Mouse (Mus musculus) forebrain, embryonic 15.5 days (tissue): ENCODE measurements at regions not wholly inside any gene's neighbourhood (a gene's known extent, or its start where the extent isn't known, plus 50 kb on each side); places are given as distances from the start of the nearest gene placed in this dataset.
"Not testable (repeated sequence)": the region's sequence is repeated elsewhere in the genome, so short reads cannot be mapped to it uniquely, and the experiment has no call there.

Experiments
- ATAC-seq: fragments of 200-750 bp; cut with Nextera tagmentation; replicated peaks from 2 replicates; pipeline ENCODE4 v1.8.0; 2017; ENCODE audit warnings: mild to moderate bottlenecking, moderate TSS enrichment, moderate library complexity
- H3K27ac ChIP-seq: fragments of 300-500 bp; sonication (generic); replicated peaks from 2 replicates; pipeline ENCODE4 v1.5.1; 2015; ENCODE audit warnings: mild to moderate bottlenecking, inconsistent platforms
- H3K27me3 ChIP-seq: fragments of 300-500 bp; sonication (generic); 2 replicates; pipeline ENCODE4 v1.6.1; 2015; ENCODE audit warnings: inconsistent platforms
- H3K36me3 ChIP-seq: fragments of 300-500 bp; sonication (generic); 2 replicates; pipeline ENCODE4 v1.6.1; 2015; ENCODE audit warnings: mild to moderate bottlenecking, inconsistent platforms
- H3K4me1 ChIP-seq: fragments of 300-500 bp; sonication (generic); 2 replicates; pipeline ENCODE4 v1.6.1; 2015; ENCODE audit warnings: inconsistent platforms
- H3K4me2 ChIP-seq: fragments of 300-500 bp; sonication (generic); replicated peaks from 2 replicates; pipeline ENCODE4 v1.6.1; 2015; ENCODE audit warnings: mild to moderate bottlenecking, inconsistent platforms
- H3K4me3 ChIP-seq: fragments of 300-500 bp; sonication (generic); 2 replicates; pipeline ENCODE4 v1.5.1; 2015; ENCODE audit warnings: mild to moderate bottlenecking, inconsistent platforms
- H3K9ac ChIP-seq: fragments of 300-500 bp; sonication (generic); replicated peaks from 2 replicates; pipeline ENCODE4 v1.6.1; 2015; ENCODE audit warnings: mild to moderate bottlenecking, inconsistent platforms
- H3K9me3 ChIP-seq: fragments of 300-500 bp; sonication (generic); 2 replicates; pipeline ENCODE4 v1.6.1; 2016; ENCODE audit warnings: inconsistent platforms
- WGBS: fragments of 180-500 bp; shearing (Covaris S2); methylation state at CpG from one replicate; pipeline ENCODE4 v1.1.7; 2015; ENCODE audit warnings: mixed read lengths; 5-methylcytosine and 5-hydroxymethylcytosine counted together

DNA sequence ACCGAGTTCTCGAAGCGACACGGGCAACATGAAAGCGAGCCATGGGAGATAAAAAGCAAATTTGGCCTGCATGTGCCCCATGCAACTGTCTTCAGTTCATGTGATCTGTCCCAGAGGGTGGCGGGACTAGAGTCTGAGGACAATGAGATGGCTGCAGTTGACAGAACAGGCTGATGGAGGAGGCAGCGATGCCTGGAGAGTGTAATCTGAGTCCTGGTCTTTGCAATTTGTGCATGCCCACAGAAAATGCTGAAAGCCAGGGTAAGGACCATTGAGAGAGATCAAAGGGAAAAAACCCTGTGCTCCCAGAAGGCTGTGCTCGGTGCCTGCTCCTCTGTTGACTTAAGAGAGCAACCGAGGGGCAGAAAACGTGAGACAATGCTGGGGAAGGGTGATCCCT, 624.8 kb upstream of the BB014433 start:
- no peaks in the 10 kb centered on the region for H3K27me3 ChIP-seq
- H3K36me3 ChIP-seq: no peaks in the 10 kb centered on the region
- H3K27ac ChIP-seq: no peak overlapping the region
- H3K4me3 ChIP-seq: no peak overlapping the region
- H3K9me3 ChIP-seq: no peaks in the 10 kb centered on the region
- WGBS: 44% methylated on average over 10 of the region's 10 CpGs
- no peaks in the 10 kb centered on the region for H3K4me1 ChIP-seq
- no peak for ATAC-seq
- H3K9ac ChIP-seq: no peak overlapping the region
- H3K4me2 ChIP-seq: no peak overlapping the region

DNA sequence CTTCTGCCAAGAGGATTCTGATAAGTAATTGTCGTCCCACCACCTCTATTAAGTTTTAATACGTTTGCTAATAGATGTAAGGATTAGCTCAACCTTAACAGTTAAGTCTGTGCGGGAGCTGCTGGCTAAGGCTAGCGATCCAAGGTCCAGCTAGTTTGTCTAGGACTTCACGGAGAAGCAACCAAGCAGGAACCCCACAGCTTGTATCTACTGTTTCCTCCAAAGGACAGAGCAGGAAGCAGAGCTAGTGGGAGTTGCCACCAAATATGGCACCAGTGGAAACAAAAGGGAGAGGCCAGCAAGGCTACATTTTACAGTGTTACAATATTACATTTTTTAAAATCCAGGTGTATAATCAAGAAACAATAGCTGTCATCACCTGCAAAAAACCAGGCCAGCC, 624.4 kb upstream of the BB014433 start:
- Histone ChIP-seq H3K4me2 (no peak overlapping the region), H3K36me3 (no peaks in the 10 kb centered on the region), H3K9ac (no peak overlapping the region), H3K27ac (no peak overlapping the region), H3K9me3 (no peaks in the 10 kb centered on the region), H3K27me3 (no peaks in the 10 kb centered on the region), H3K4me1 (no peaks in the 10 kb centered on the region), H3K4me3 (no peak overlapping the region)
- ATAC-seq: no peak
- 82% methylated on average over 5 of the region's 5 CpGs for WGBS

GRCm38 (mm10) chr8:15669515-15669914, 623.6 kb upstream of the BB014433 start:
- H3K4me1 ChIP-seq: no peaks in the 10 kb centered on the region
- 55% methylated on average over 3 of the region's 3 CpGs for WGBS

GRCm38 (mm10) chr8:15660602-15661001, 614.7 kb upstream of the BB014433 start:
- WGBS: 50% methylated on average over 1 of the region's 1 CpGs
- Histone ChIP-seq H3K4me1 (no peaks in the 10 kb centered on the region), H3K27me3 (no peaks in the 10 kb centered on the region), H3K4me3 (no peak overlapping the region), H3K36me3 (no peaks in the 10 kb centered on the region), H3K4me2 (no peak overlapping the region), H3K9ac (no peak overlapping the region), H3K9me3 (no peaks in the 10 kb centered on the region), H3K27ac (no peak overlapping the region)
- ATAC-seq: no peak

More at GRCm38 (mm10) chr8:15669515-15669914, 623.6 kb upstream of the BB014433 start:
- H3K27me3 ChIP-seq: no peaks in the 10 kb centered on the region
- no peak overlapping the region for H3K27ac ChIP-seq
- H3K9me3 ChIP-seq: no peaks in the 10 kb centered on the region
- H3K36me3 ChIP-seq: no peaks in the 10 kb centered on the region
- no peak overlapping the region for H3K4me2 ChIP-seq
- H3K9ac ChIP-seq: no peak overlapping the region
- no peak for ATAC-seq
- no peak overlapping the region for H3K4me3 ChIP-seq

GRCm38 (mm10) chr8:15634769-15635366, 589.0 kb upstream of the BB014433 start:
- no peaks in the 10 kb centered on the region for H3K4me1 ChIP-seq
- 76% methylated on average over 4 of the region's 4 CpGs for WGBS
- H3K27me3 ChIP-seq: no peaks in the 10 kb centered on the region
- ATAC-seq: no peak
- no peak overlapping the region for H3K27ac ChIP-seq
- H3K4me3 ChIP-seq: no peak overlapping the region
- H3K9ac ChIP-seq: no peak overlapping the region
- no peak overlapping the region for H3K4me2 ChIP-seq
- H3K36me3 ChIP-seq: no peaks in the 10 kb centered on the region
- no peaks in the 10 kb centered on the region; the same call in 1 of the 2 replicates for H3K9me3 ChIP-seq

DNA sequence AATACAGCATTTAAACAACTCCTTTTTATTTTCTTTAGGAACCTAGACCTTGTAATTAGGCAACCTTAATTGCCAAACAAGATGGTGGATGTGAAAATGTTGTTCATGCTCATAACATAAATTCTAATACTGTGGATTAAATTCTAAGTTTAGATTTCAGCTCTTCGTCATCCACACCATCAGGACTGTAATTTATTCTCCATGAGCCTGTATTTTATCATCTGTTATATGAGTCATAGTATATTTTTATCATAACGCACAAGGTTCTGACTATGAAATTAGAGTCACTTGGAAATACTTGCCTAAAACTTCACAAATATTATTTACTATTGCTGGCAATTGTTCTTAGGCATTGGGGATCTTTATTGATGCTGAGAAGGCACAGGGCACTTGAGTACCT, 582.7 kb upstream of the BB014433 start:
- H3K36me3 ChIP-seq: no peaks in the 10 kb centered on the region
- no peaks in the 10 kb centered on the region for H3K27me3 ChIP-seq
- H3K9ac ChIP-seq: no peak overlapping the region
- no peaks in the 10 kb centered on the region for H3K9me3 ChIP-seq
- no peak overlapping the region for H3K4me3 ChIP-seq
- H3K4me1 ChIP-seq: no peaks in the 10 kb centered on the region
- no peak overlapping the region for H3K4me2 ChIP-seq
- ATAC-seq: no peak
- no peak overlapping the region for H3K27ac ChIP-seq
- 81% methylated on average over 2 of the region's 2 CpGs for WGBS

GRCm38 (mm10) chr8:15623602-15624392, 577.9 kb upstream of the BB014433 start:
- not testable (repeated sequence) for H3K27me3 ChIP-seq, H3K27ac ChIP-seq
- 94% methylated on average over 31 of the region's 31 CpGs for WGBS

GRCm38 (mm10) chr8:15610217-15610616, 564.3 kb upstream of the BB014433 start:
- Histone ChIP-seq H3K27me3 (no peaks in the 10 kb centered on the region), H3K4me2 (no peak overlapping the region), H3K36me3 (no peaks in the 10 kb centered on the region), H3K9ac (no peak overlapping the region), H3K4me1 (no peaks in the 10 kb centered on the region), H3K4me3 (no peak overlapping the region), H3K9me3 (no peaks in the 10 kb centered on the region), H3K27ac (no peak overlapping the region)
- ATAC-seq: no peak
- WGBS: 47% methylated on average over 8 of the region's 8 CpGs

More at GRCm38 (mm10) chr8:15623602-15624392, 577.9 kb upstream of the BB014433 start:
- H3K9me3 ChIP-seq, H3K4me3 ChIP-seq, H3K9ac ChIP-seq, H3K4me1 ChIP-seq, H3K4me2 ChIP-seq, ATAC-seq, H3K36me3 ChIP-seq: not testable (repeated sequence)

- no peaks in the 10 kb centered on the region for H3K4me1 ChIP-seq
- ATAC-seq: no peak
- H3K4me3 ChIP-seq: no peak overlapping the region
- no peaks in the 10 kb centered on the region for H3K36me3 ChIP-seq
- no peak overlapping the region for H3K27ac ChIP-seq
- H3K27me3 ChIP-seq: no peaks in the 10 kb centered on the region
- no peak overlapping the region for H3K4me2 ChIP-seq
- 48% methylated on average over 7 of the region's 7 CpGs for WGBS
- H3K9me3 ChIP-seq: no peaks in the 10 kb centered on the region
- H3K9ac ChIP-seq: no peak overlapping the region
Observed at GRCm38 (mm10) chr8:15607598-15608215, 561.8 kb upstream of the BB014433 start.

DNA sequence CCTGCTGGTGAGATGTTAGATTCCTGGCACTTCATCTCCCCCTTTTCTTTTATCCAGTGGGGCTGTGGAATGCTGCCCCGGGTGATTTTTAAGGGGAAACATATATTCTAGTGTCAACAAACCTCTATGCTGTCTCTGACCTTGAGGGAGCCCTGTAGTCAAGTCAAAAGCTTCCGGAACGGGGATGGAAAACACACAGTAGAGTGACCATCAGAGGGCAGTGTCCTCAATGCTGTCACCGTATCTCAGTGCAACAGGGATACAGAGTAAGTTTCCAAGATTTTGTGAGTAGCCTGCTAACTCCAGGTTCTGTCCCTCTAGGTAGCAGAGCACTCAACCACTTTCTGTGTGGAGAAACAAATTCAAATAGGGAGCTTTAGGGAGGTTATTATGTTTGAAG, 555.7 kb upstream of the BB014433 start:
- no peaks in the 10 kb centered on the region for H3K36me3 ChIP-seq
- H3K4me1 ChIP-seq: no peaks in the 10 kb centered on the region
- H3K4me2 ChIP-seq: no peak overlapping the region
- H3K9ac ChIP-seq: no peak overlapping the region
- ATAC-seq: no peak
- no peak overlapping the region for H3K27ac ChIP-seq
- no peak overlapping the region for H3K4me3 ChIP-seq
- no peaks in the 10 kb centered on the region for H3K27me3 ChIP-seq
- 82% methylated on average over 4 of the region's 4 CpGs for WGBS
- H3K9me3 ChIP-seq: no peaks in the 10 kb centered on the region

- no peak overlapping the region for H3K4me3 ChIP-seq
- no peak overlapping the region for H3K4me2 ChIP-seq
- no peaks in the 10 kb centered on the region for H3K27me3 ChIP-seq
- no peak for ATAC-seq
- H3K4me1 ChIP-seq: no peaks in the 10 kb centered on the region
- 75% methylated on average over 6 of the region's 6 CpGs for WGBS
- no peak overlapping the region for H3K27ac ChIP-seq
- no peaks in the 10 kb centered on the region for H3K36me3 ChIP-seq
- H3K9ac ChIP-seq: no peak overlapping the region
- no peaks in the 10 kb centered on the region for H3K9me3 ChIP-seq
Observed at GRCm38 (mm10) chr8:15593106-15593505, 547.2 kb upstream of the BB014433 start.

DNA sequence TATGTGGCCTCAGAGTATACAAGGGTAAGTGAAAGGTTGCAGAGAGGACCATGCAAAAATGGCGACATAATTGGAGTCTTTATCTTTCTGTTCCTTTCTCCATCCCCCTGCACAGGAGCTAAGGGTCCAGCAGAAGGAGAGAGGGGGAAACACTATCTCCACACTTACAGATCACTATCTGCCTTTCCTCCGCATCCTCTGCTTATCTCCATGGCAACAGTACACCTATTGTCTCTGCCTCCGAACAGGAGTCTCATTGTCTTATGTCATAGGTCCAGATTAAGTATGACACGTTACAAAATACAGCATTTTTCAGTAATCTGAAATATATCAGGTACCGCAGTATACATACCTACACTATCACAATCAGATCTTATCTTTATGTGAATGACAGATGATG, 537.9 kb upstream of the BB014433 start:
- Histone ChIP-seq H3K9me3 (no peaks in the 10 kb centered on the region), H3K4me2 (no peak overlapping the region), H3K27ac (no peak overlapping the region), H3K36me3 (no peaks in the 10 kb centered on the region), H3K27me3 (no peaks in the 10 kb centered on the region), H3K4me3 (no peak overlapping the region), H3K9ac (no peak overlapping the region), H3K4me1 (no peaks in the 10 kb centered on the region)
- WGBS: 42% methylated on average over 5 of the region's 5 CpGs
- ATAC-seq: 0 out of 2 replicates have a peak, but pooled peaks have one; percentile 29
